Mouse (Mus musculus) liver, postnatal 0 days (tissue): ENCODE data around the gene Pole4.

Source experiments
- CTCF ChIP-seq: sonication (generic); IDR thresholded peaks from 2 replicates; pipeline ENCODE4 v1.5.1; 2016; ENCODE audit warnings: antibody characterized with exemption, low read depth
- EP300 ChIP-seq: IDR thresholded peaks from 2 replicates; pipeline ENCODE4 v1.6.1; 2016; ENCODE audit warnings: antibody characterized with exemption, low read depth, mild to moderate bottlenecking

- no peak for TF ChIP-seq CTCF
- TF ChIP-seq EP300, result no peak
These were observed 23.5 kb upstream of the Pole4 start for GRCm38 (mm10) chr6:82728635-82729034.
